10 mouse cellular contexts compared by ENCODE assay signal in the genomic region with DNA sequence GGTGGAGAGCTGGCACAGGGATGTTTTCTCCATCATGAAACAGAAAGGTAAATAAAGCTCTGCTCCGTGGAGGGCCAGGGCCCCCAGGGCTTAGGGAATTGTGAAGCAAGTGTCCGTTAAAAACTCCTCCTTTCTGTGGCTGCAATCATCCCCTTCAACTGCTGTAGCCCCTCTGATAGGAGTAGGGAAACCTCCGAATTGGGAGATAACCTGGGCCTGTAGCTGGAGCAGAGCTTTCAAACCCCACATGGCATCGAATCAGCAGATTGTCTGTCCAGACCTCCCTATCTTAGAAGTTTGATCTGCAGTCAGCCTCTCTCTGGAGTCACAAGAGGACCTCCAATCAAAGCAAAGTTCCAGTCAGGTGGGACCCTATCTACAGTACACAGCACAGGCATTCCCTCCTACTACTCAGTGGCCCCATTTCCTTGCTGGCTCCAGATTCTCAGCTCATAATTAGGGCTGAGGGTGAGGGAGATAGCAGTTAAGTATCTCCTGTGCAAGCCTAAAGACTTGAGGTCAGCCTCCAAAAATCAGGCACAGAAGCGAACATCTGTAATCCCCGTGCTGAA.
DNase-seq lines count a peak whose midpoint lies in the region; ATAC-seq and TF ChIP-seq lines count a peak whose summit lies in the region.
"Had no signal": no experiment of that assay in that cellular context is flagged by ENCODE, and none has a peak within 500 bp of the region (broad histone marks: within the 10 kb centered on the region; RNA-seq: fewer than 3 reads in every experiment).

No protein-coding gene starts in this region.

- H3K4me1 ChIP-seq in lung, embryonic 14.5 days (ENCODE audit: insufficient read depth): peaks cover 17% of the 10 kb centered on the region
- H3K4me1 ChIP-seq in lung, adult 2 months (ENCODE audit: control insufficient read depth, insufficient read depth, low read length): peaks cover 36% of the 10 kb centered on the region
- H3K4me1 ChIP-seq in forebrain, embryonic 13.5 days: peaks cover 24% of the 10 kb centered on the region
- peaks cover 28% of the 10 kb centered on the region for H3K4me1 ChIP-seq in limb, embryonic 10.5 days
- peaks cover 27% of the 10 kb centered on the region for H3K4me1 ChIP-seq in stomach, embryonic 15.5 days

- DNase-seq in lung, embryonic 14.5 days: no peak
- no peak for DNase-seq in lung, adult 2 months
- DNase-seq in limb, embryonic 10.5 days (ENCODE audit: low spot score): no peak
- DNase-seq in right cerebral cortex, postnatal 25 days: no peak
- DNase-seq in natural killer cell, adult 2 months (ENCODE audit: low spot score in 2 of 2): no peak
- DNase-seq: cerebellum, adult 8-10 months; retina, postnatal 1 day had no signal

- no peak for TF ChIP-seq POLR2A in lung, adult 2 months (IDR thresholded peaks at IDR 0.05; ENCODE audit: borderline replicate concordance, extremely low read depth, low read depth, low read length)

- no peaks in the 10 kb centered on the region for H3K27me3 ChIP-seq in lung, embryonic 14.5 days (ENCODE audit: insufficient read depth, low read length)
- no peaks in the 10 kb centered on the region for H3K27me3 ChIP-seq in forebrain, embryonic 13.5 days
- 0 out of 2 replicates have a peak, but pooled peaks cover 4% of the 10 kb centered on the region for H3K27me3 ChIP-seq in limb, embryonic 10.5 days (ENCODE audit: low read depth, poor library complexity, severe bottlenecking)
- no peaks in the 10 kb centered on the region for H3K27me3 ChIP-seq in stomach, embryonic 15.5 days (replicated peaks)

- H3K36me3 ChIP-seq in lung, embryonic 14.5 days (ENCODE audit: insufficient read depth): no peaks in the 10 kb centered on the region
- H3K36me3 ChIP-seq in forebrain, embryonic 13.5 days (ENCODE audit: poor library complexity, severe bottlenecking): no peaks in the 10 kb centered on the region
- no peaks in the 10 kb centered on the region for H3K36me3 ChIP-seq in limb, embryonic 10.5 days
- H3K36me3 ChIP-seq in stomach, embryonic 15.5 days: no peaks in the 10 kb centered on the region

- no peak overlapping the region for H3K4me3 ChIP-seq in lung, embryonic 14.5 days (ENCODE audit: low read depth, low read length)
- H3K4me3 ChIP-seq in lung, adult 2 months (replicated peaks; ENCODE audit: extremely low read depth, low read depth, low read length): no peak overlapping the region
- no peak overlapping the region for H3K4me3 ChIP-seq in forebrain, embryonic 13.5 days
- no peak overlapping the region for H3K4me3 ChIP-seq in limb, embryonic 10.5 days
- no peak overlapping the region for H3K4me3 ChIP-seq in stomach, embryonic 15.5 days (replicated peaks)

- H3K9ac ChIP-seq in lung, embryonic 14.5 days: peak overlapping the region; percentile 7; the same call in 1 of the 2 replicates
- 0 out of 2 replicates have a peak overlapping the region, but pooled peaks have one; percentile 30 for H3K9ac ChIP-seq in forebrain, embryonic 13.5 days
- H3K9ac ChIP-seq in stomach, embryonic 15.5 days: no peak overlapping the region
- H3K9ac ChIP-seq: liver, embryonic 14.5 days had no signal

- no peak for TF ChIP-seq CTCF in lung, embryonic 14.5 days (IDR thresholded peaks at IDR 0.05; ENCODE audit: low read depth)
- TF ChIP-seq CTCF in lung, adult 2 months (IDR thresholded peaks at IDR 0.05; ENCODE audit: insufficient read depth, low read length): no peak

- H3K27ac ChIP-seq in lung, embryonic 14.5 days (ENCODE audit: low read depth): peak overlapping the region; percentile 92
- peak overlapping the region; percentile 37; the same call in 1 of the 2 replicates for H3K27ac ChIP-seq in forebrain, embryonic 13.5 days
- H3K27ac ChIP-seq in limb, embryonic 10.5 days: peak overlapping the region; percentile 73
- peak overlapping the region; percentile 87 for H3K27ac ChIP-seq in stomach, embryonic 15.5 days
- H3K27ac ChIP-seq: liver, embryonic 14.5 days had no signal

- 0 out of 2 replicates have a peak overlapping the region, but pooled peaks have one; percentile 10 for H3K4me2 ChIP-seq in lung, embryonic 14.5 days
- H3K4me2 ChIP-seq in forebrain, embryonic 13.5 days: 0 out of 2 replicates have a peak overlapping the region, but pooled peaks have one; percentile 2
- no peak overlapping the region for H3K4me2 ChIP-seq in stomach, embryonic 15.5 days

- H3K9me3 ChIP-seq in lung, embryonic 14.5 days (ENCODE audit: low read depth, low read length): no peaks in the 10 kb centered on the region
- H3K9me3 ChIP-seq in forebrain, embryonic 13.5 days (replicated peaks): no peaks in the 10 kb centered on the region
- H3K9me3 ChIP-seq in limb, embryonic 10.5 days (replicated peaks): no peaks in the 10 kb centered on the region
- H3K9me3 ChIP-seq in stomach, embryonic 15.5 days: no peaks in the 10 kb centered on the region

- 0 out of 2 replicates have a peak, but pooled peaks have one; percentile 3 for ATAC-seq in lung, embryonic 14.5 days (ENCODE audit: insufficient read depth)
- ATAC-seq in forebrain, embryonic 13.5 days: no peak
- no peak for ATAC-seq in stomach, embryonic 15.5 days (ENCODE audit: insufficient read depth, low FRiP score, low read depth)

- WGBS in lung, embryonic 14.5 days: 27% methylated on average over 6 of the region's 6 CpGs
- WGBS in lung, adult 2 months: 41% methylated on average over 6 of the region's 6 CpGs
- 36% methylated on average over 6 of the region's 6 CpGs for WGBS in forebrain, embryonic 13.5 days
- WGBS in limb, embryonic 10.5 days: 38% methylated on average over 6 of the region's 6 CpGs
- WGBS in stomach, embryonic 15.5 days: 28% methylated on average over 6 of the region's 6 CpGs

Comparison
In these comparisons a context has a peak if more than half of its experiments do, and no peak if none do; other contexts are left out.
1. H3K27ac ChIP-seq: peak in every context shown above with its lines; median percentile 92 in lung, embryonic 14.5 days; 87 in stomach, embryonic 15.5 days; 73 in limb, embryonic 10.5 days; 37 in forebrain, embryonic 13.5 days.